Mouse (Mus musculus): Measurements from ENCODE around the gene Olfr632. TPM values are rescaled to one million over a fixed set of nuclear protein-coding genes. Genes with fewer than 3 reads are reported as not detected.

The Olfr632 gene
- polyA plus RNA-seq, 1 experiment from 2014 or later = not detected

Other genes starting within 250 kb of the Olfr632 start
- not detected in 2 replicates for gene Olfr243, start 219.7 kb upstream of the Olfr632 start, polyA plus RNA-seq (2015; fragmentation: Nextera tagmentation; extraction: Ambion mirVana)
- not detected in 2 replicates for gene Olfr628, start 204.0 kb upstream of the Olfr632 start, polyA plus RNA-seq (2015; fragmentation: Nextera tagmentation; extraction: Ambion mirVana)
- gene Olfr629, start 189.4 kb upstream of the Olfr632 start, polyA plus RNA-seq (2015; fragmentation: Nextera tagmentation; extraction: Ambion mirVana) = not detected in 2 replicates
- gene Olfr630, start 177.0 kb upstream of the Olfr632 start, polyA plus RNA-seq (2015; fragmentation: Nextera tagmentation; extraction: Ambion mirVana) = not detected in 2 replicates
- not detected in 2 replicates for gene Olfr69, start 162.8 kb upstream of the Olfr632 start, polyA plus RNA-seq (2015; fragmentation: Nextera tagmentation; extraction: Ambion mirVana)
- gene Olfr68, start 154.6 kb upstream of the Olfr632 start, polyA plus RNA-seq (2015; fragmentation: Nextera tagmentation; extraction: Ambion mirVana) = not detected in 2 replicates
- not detected in 2 replicates for gene Olfr67, start 142.5 kb upstream of the Olfr632 start, polyA plus RNA-seq (2015; fragmentation: Nextera tagmentation; extraction: Ambion mirVana)
- 1,810 and 1,860 TPM in 2 replicates for gene Hbb-bt, start 120.4 kb upstream of the Olfr632 start, polyA plus RNA-seq (2015; fragmentation: Nextera tagmentation; extraction: Ambion mirVana)
- 3,715 and 3,820 TPM in 2 replicates for gene Hbb-bs, start 106.3 kb upstream of the Olfr632 start, polyA plus RNA-seq (2015; fragmentation: Nextera tagmentation; extraction: Ambion mirVana)
- gene Hbb-bh2, start 93.8 kb upstream of the Olfr632 start, polyA plus RNA-seq (2015; fragmentation: Nextera tagmentation; extraction: Ambion mirVana) = not detected in 2 replicates
- 61.1 and 82.5 TPM in 2 replicates for gene Hbb-bh1, start 91.2 kb upstream of the Olfr632 start, polyA plus RNA-seq (2015; fragmentation: Nextera tagmentation; extraction: Ambion mirVana)
- 6,754 and 6,825 TPM in 2 replicates for gene Hbb-y, start 81.1 kb upstream of the Olfr632 start, polyA plus RNA-seq (2015; fragmentation: Nextera tagmentation; extraction: Ambion mirVana)
- gene Olfr66, start 48.1 kb upstream of the Olfr632 start, polyA plus RNA-seq (2015; fragmentation: Nextera tagmentation; extraction: Ambion mirVana) = not detected in 2 replicates
- not detected in 2 replicates for gene Olfr64, start 39.9 kb upstream of the Olfr632 start, polyA plus RNA-seq (2015; fragmentation: Nextera tagmentation; extraction: Ambion mirVana)
- gene Olfr65, start 30.9 kb upstream of the Olfr632 start, polyA plus RNA-seq (2015; fragmentation: Nextera tagmentation; extraction: Ambion mirVana) = not detected in 2 replicates
- not detected in 2 replicates for gene Olfr631, start 5.5 kb upstream of the Olfr632 start, polyA plus RNA-seq (2015; fragmentation: Nextera tagmentation; extraction: Ambion mirVana)
- not detected in 2 replicates for gene Olfr633, start 10.1 kb downstream of the Olfr632 start, polyA plus RNA-seq (2015; fragmentation: Nextera tagmentation; extraction: Ambion mirVana)
- not detected in 2 replicates for gene Olfr635, start 36.8 kb downstream of the Olfr632 start, polyA plus RNA-seq (2015; fragmentation: Nextera tagmentation; extraction: Ambion mirVana)
- not detected in 2 replicates for gene Olfr638, start 64.4 kb downstream of the Olfr632 start, polyA plus RNA-seq (2015; fragmentation: Nextera tagmentation; extraction: Ambion mirVana)
- gene Olfr639, start 83.0 kb downstream of the Olfr632 start, polyA plus RNA-seq (2015; fragmentation: Nextera tagmentation; extraction: Ambion mirVana) = 0.04 TPM in 1 of 2 replicates, not detected in the other
- not detected in 2 replicates for gene Olfr640, start 91.2 kb downstream of the Olfr632 start, polyA plus RNA-seq (2015; fragmentation: Nextera tagmentation; extraction: Ambion mirVana)
- not detected in 2 replicates for gene Olfr641, start 101.1 kb downstream of the Olfr632 start, polyA plus RNA-seq (2015; fragmentation: Nextera tagmentation; extraction: Ambion mirVana)
- gene Olfr642, start 118.3 kb downstream of the Olfr632 start, polyA plus RNA-seq (2015; fragmentation: Nextera tagmentation; extraction: Ambion mirVana) = not detected in 2 replicates
- gene 4930516K23Rik, start 127.1 kb downstream of the Olfr632 start, polyA plus RNA-seq (2015; fragmentation: Nextera tagmentation; extraction: Ambion mirVana) = not detected in 2 replicates
- gene Olfr644, start 137.5 kb downstream of the Olfr632 start, polyA plus RNA-seq (2015; fragmentation: Nextera tagmentation; extraction: Ambion mirVana) = 0.05 TPM in 1 of 2 replicates, not detected in the other
- gene Olfr645, start 151.1 kb downstream of the Olfr632 start, polyA plus RNA-seq (2015; fragmentation: Nextera tagmentation; extraction: Ambion mirVana) = not detected in 2 replicates
- gene Olfr646, start 170.5 kb downstream of the Olfr632 start, polyA plus RNA-seq (2015; fragmentation: Nextera tagmentation; extraction: Ambion mirVana) = not detected in 2 replicates
- gene Ubqln5, start 195.5 kb downstream of the Olfr632 start, polyA plus RNA-seq (2015; fragmentation: Nextera tagmentation; extraction: Ambion mirVana) = not detected in 2 replicates
- gene Olfr643, start 203.1 kb downstream of the Olfr632 start, polyA plus RNA-seq (2015; fragmentation: Nextera tagmentation; extraction: Ambion mirVana) = not detected in 2 replicates
- gene Ubqln3, start 208.9 kb downstream of the Olfr632 start, polyA plus RNA-seq (2015; fragmentation: Nextera tagmentation; extraction: Ambion mirVana) = not detected in 2 replicates
- gene Ubqlnl, start 216.2 kb downstream of the Olfr632 start, polyA plus RNA-seq (2015; fragmentation: Nextera tagmentation; extraction: Ambion mirVana) = not detected in 2 replicates
- not detected in 2 replicates for gene Olfm5, start 230.5 kb downstream of the Olfr632 start, polyA plus RNA-seq (2015; fragmentation: Nextera tagmentation; extraction: Ambion mirVana)
- gene Olfr648, start 249.0 kb downstream of the Olfr632 start, polyA plus RNA-seq (2015; fragmentation: Nextera tagmentation; extraction: Ambion mirVana) = 0.13 and 0.22 TPM in 2 replicates

Data from limb, embryonic 13.5 days (tissue).